Mouse (Mus musculus) lung, postnatal 0 days (tissue): ENCODE measurements at regions not wholly inside any gene's neighbourhood (a gene's known extent, or its start where the extent isn't known, plus 50 kb on each side); places are given as distances from the start of the nearest gene placed in this dataset.

Experiments
- ATAC-seq: fragments of 200-750 bp; cut with Nextera tagmentation; 2 replicates; pipeline ENCODE4 v1.8.0; 2017; ENCODE audit warnings: moderate library complexity
- DNase-seq: peaks from one replicate; pipeline ENCODE4 v3.0.0-alpha.2; 2016; ENCODE audit warnings: low spot score
- H3K27ac ChIP-seq: fragments of 300-500 bp; sonication (generic); 2 replicates; pipeline ENCODE4 v1.5.1; 2014; ENCODE audit warnings: antibody characterized with exemption, mild to moderate bottlenecking, low read length, mixed read lengths
- H3K27me3 ChIP-seq: fragments of 300-500 bp; sonication (generic); replicated peaks from 2 replicates; pipeline ENCODE4 v1.6.1; 2014; ENCODE audit warnings: low read length, mixed read lengths; ENCODE audit not compliant: insufficient read depth
- H3K36me3 ChIP-seq: fragments of 300-500 bp; sonication (generic); 2 replicates; pipeline ENCODE4 v1.6.1; 2014; ENCODE audit warnings: low read length, mixed read lengths; ENCODE audit not compliant: insufficient read depth
- H3K4me1 ChIP-seq: fragments of 300-500 bp; sonication (generic); 2 replicates; pipeline ENCODE4 v1.6.1; 2014; ENCODE audit warnings: antibody characterized with exemption, low read depth, low read length, mixed read lengths; ENCODE audit not compliant: insufficient read depth
- H3K4me2 ChIP-seq: fragments of 300-500 bp; sonication (generic); replicated peaks from 2 replicates; pipeline ENCODE4 v1.6.1; 2014; ENCODE audit warnings: low read depth, mild to moderate bottlenecking, low read length, moderate library complexity, mixed read lengths
- H3K4me3 ChIP-seq: fragments of 300-500 bp; sonication (generic); 2 replicates; pipeline ENCODE4 v1.5.1; 2014; ENCODE audit warnings: low read depth, low read length
- H3K9ac ChIP-seq: fragments of 300-500 bp; sonication (generic); replicated peaks from 2 replicates; pipeline ENCODE4 v1.6.1; 2014; ENCODE audit warnings: low read depth, mild to moderate bottlenecking
- H3K9me3 ChIP-seq: fragments of 300-500 bp; sonication (generic); 2 replicates; pipeline ENCODE4 v1.6.1; 2016; ENCODE audit warnings: low read length, mixed read lengths
- CTCF ChIP-seq: IDR thresholded peaks from 2 replicates; pipeline ENCODE4 v1.5.1; 2016; ENCODE audit warnings: antibody characterized with exemption, mild to moderate bottlenecking
- EP300 ChIP-seq: IDR thresholded peaks from 2 replicates; pipeline ENCODE4 v1.6.1; 2016; ENCODE audit warnings: antibody characterized with exemption, mild to moderate bottlenecking, control low read depth
- WGBS: fragments of 180-500 bp; shearing (Covaris S2); extraction: QIAGEN DNeasy Blood & Tissue Kit; methylation state at CpG from one replicate; pipeline ENCODE4 v1.1.7; 2014; 5-methylcytosine and 5-hydroxymethylcytosine counted together

DNA sequence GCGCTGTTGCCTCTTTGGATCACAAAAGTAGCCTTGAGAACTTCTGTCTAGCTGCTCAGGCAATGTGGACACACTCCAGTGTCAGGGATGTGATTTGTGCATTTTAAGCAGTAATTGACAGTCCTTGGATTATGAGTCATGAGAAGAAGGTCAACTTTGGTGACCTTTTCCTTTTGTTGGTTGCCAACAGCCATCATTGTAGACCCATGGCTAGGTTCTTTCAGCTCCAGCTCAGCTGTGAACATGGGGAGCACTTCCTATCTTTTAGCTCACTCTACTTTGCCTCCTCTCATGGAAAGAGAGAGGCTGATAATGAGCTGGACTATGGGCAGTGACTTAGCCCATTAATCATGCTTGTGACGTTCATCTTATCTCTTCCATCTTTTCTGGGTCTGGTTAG lies 602.8 kb downstream of the Ets1 start:
- H3K27me3 ChIP-seq, result no peaks in the 10 kb centered on the region
- H3K4me2 ChIP-seq, result no peak overlapping the region
- no peak overlapping the region for H3K4me3 ChIP-seq
- H3K9me3 ChIP-seq, result no peaks in the 10 kb centered on the region
- H3K27ac ChIP-seq, result no peak overlapping the region
- no peaks in the 10 kb centered on the region for H3K36me3 ChIP-seq
- ATAC-seq, result no peak
- DNase-seq, result no peak
- no peak overlapping the region for H3K9ac ChIP-seq
- TF ChIP-seq CTCF, result no peak
- TF ChIP-seq EP300, result no peak
- H3K4me1 ChIP-seq, result no peaks in the 10 kb centered on the region
- 51% methylated on average over 2 of the region's 2 CpGs for WGBS

DNA sequence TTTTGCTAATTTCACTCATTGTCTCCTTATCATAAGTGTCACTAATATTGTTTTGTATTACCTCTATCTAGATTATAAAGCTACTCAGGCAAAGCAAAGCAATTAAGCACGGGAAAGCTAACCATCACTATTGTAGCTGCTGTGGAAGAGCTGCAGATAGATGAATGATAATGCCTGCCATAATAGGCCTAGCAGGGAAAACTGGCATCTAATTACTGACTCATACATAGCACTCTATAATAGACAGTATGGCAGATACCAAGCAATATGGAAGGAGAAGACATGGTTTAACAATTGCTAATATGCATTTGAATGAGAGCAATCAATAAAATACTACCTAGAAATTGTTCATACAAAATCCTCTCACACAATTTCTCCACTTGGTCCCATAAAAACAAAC lies 604.5 kb downstream of the Ets1 start:
- no peaks in the 10 kb centered on the region for H3K4me1 ChIP-seq
- no peaks in the 10 kb centered on the region for H3K36me3 ChIP-seq
- no peak overlapping the region for H3K4me3 ChIP-seq
- 52% methylated on average over 1 of the region's 1 CpGs for WGBS
- no peak for ATAC-seq
- no peaks in the 10 kb centered on the region for H3K9me3 ChIP-seq
- no peaks in the 10 kb centered on the region for H3K27me3 ChIP-seq
- DNase-seq, result no peak
- TF ChIP-seq CTCF, result no peak
- no peak for TF ChIP-seq EP300
- no peak overlapping the region for H3K9ac ChIP-seq
- no peak overlapping the region for H3K27ac ChIP-seq
- no peak overlapping the region for H3K4me2 ChIP-seq

DNA sequence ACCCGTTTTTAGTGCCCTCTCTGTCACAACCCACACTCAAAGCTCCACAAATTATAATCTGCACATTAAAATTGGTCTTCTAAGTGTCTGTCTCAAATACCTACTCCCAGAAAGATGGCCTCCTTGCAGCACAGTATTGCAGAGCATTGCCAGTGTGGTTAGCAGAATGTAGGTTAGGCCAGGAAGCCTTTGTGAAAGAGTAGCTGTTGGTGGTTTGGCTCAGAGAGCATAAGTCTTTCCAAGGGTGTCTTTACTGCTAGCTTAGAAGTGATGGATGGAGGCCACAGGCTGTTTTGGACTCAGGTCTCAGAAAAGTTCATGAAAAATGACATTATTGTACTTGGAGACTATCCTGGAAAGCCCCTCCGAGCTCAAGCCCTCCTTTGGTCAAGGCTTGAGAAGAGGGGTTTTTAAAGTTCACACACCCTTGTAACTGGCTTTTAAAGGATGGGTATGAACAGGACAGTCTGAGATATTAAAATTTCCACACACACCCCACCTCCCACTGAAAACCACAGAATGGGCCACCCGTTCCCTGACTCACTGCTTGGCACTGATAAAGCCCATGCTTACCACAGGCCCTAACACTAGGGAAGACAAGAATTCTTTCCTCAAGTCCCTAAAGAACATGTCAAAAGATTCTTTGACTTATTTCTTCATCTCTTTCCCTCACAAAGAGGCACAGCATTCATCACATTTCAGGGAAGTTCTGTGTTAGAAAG lies 605.1 kb downstream of the Ets1 start:
- no peak for DNase-seq
- H3K4me2 ChIP-seq, result no peak overlapping the region
- no peaks in the 10 kb centered on the region for H3K36me3 ChIP-seq
- TF ChIP-seq EP300 (no peak), CTCF (no peak)
- no peaks in the 10 kb centered on the region for H3K27me3 ChIP-seq
- WGBS, result 73% methylated on average over 3 of the region's 3 CpGs
- no peak for ATAC-seq
- no peak overlapping the region for H3K27ac ChIP-seq
- H3K9ac ChIP-seq, result no peak overlapping the region
- H3K4me1 ChIP-seq, result no peaks in the 10 kb centered on the region
- H3K4me3 ChIP-seq, result no peak overlapping the region
- no peaks in the 10 kb centered on the region for H3K9me3 ChIP-seq

DNA sequence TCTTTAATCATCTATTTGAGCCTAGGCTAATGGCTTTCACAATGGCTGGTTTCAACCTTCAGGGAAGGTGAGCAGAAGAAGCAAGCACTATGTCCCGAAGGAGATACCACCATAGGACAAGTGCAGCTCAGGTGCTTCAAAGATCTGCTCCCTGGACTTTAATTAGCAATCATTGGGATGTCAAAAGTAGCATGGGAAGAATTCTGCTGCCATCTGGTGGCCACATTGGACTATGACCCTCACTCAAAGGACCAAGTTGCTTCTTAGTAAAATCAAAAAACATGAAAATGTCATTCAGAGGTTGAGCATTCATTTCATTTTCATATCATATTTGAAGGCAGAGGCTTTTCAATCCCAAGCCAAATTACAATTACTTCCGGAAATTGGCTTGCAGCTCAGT lies 610.9 kb downstream of the Ets1 start:
- Histone ChIP-seq H3K4me2 (no peak overlapping the region), H3K4me3 (no peak overlapping the region), H3K9me3 (no peaks in the 10 kb centered on the region), H3K27ac (no peak overlapping the region), H3K4me1 (no peaks in the 10 kb centered on the region), H3K36me3 (no peaks in the 10 kb centered on the region), H3K9ac (no peak overlapping the region), H3K27me3 (no peaks in the 10 kb centered on the region)
- ATAC-seq (no peak), DNase-seq (peak; percentile 62)
- TF ChIP-seq CTCF (peak; percentile 83), EP300 (no peak)
- whole genome bisulfite sequencing, result 11% methylated on average over 2 of the region's 2 CpGs

GRCm38 (mm10) chr9:33258241-33258640 lies 622.2 kb downstream of the Ets1 start:
- no peaks in the 10 kb centered on the region for H3K27me3 ChIP-seq
- no peak overlapping the region for H3K4me3 ChIP-seq
- no peak for DNase-seq
- no peak overlapping the region for H3K9ac ChIP-seq
- H3K27ac ChIP-seq, result no peak overlapping the region
- H3K9me3 ChIP-seq, result no peaks in the 10 kb centered on the region
- 72% methylated on average over 6 of the region's 6 CpGs for WGBS
- ATAC-seq, result no peak
- H3K36me3 ChIP-seq, result no peaks in the 10 kb centered on the region
- no peak overlapping the region for H3K4me2 ChIP-seq
- no peaks in the 10 kb centered on the region for H3K4me1 ChIP-seq
- TF ChIP-seq CTCF, result no peak
- TF ChIP-seq EP300, result no peak

DNA sequence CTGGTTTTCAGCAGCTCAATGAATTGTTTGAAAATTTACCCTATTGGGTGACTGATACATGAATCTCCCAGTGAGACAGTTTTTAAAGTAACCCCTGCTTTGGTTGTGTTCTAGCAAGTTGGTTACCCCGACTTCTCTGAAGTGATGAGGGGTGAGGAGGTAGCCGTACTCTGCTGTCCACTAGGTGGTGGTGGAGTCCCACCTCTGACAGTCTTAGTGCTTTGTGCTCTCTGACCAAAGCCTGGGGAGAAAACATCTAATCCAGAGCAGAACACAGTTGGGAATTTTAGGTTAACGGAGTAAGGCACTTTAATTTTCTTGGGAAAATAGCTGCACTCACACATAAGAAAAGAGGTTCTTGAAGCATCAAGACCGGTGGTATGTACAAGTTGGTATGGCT lies 624.1 kb downstream of the Ets1 start:
- Histone ChIP-seq H3K9me3 (no peaks in the 10 kb centered on the region), H3K4me3 (no peak overlapping the region), H3K27ac (no peak overlapping the region), H3K27me3 (no peaks in the 10 kb centered on the region), H3K9ac (no peak overlapping the region), H3K36me3 (no peaks in the 10 kb centered on the region), H3K4me1 (no peaks in the 10 kb centered on the region), H3K4me2 (no peak overlapping the region)
- ATAC-seq (no peak), DNase-seq (peak; percentile 50)
- TF ChIP-seq CTCF, result peak; percentile 79
- no peak for TF ChIP-seq EP300
- WGBS, result 25% methylated on average over 4 of the region's 4 CpGs

- no peak for TF ChIP-seq EP300
- TF ChIP-seq CTCF, result no peak
- no peaks in the 10 kb centered on the region for H3K27me3 ChIP-seq
- H3K9ac ChIP-seq, result no peak overlapping the region
- no peaks in the 10 kb centered on the region for H3K4me1 ChIP-seq
- H3K9me3 ChIP-seq, result no peaks in the 10 kb centered on the region
- H3K36me3 ChIP-seq, result no peaks in the 10 kb centered on the region
- no peak overlapping the region for H3K27ac ChIP-seq
- no peak overlapping the region for H3K4me2 ChIP-seq
- 85% methylated on average over 5 of the region's 5 CpGs for WGBS
- no peak overlapping the region for H3K4me3 ChIP-seq
- ATAC-seq, result no peak
- no peak for DNase-seq
Observed at GRCm38 (mm10) chr9:33289381-33289780, 653.4 kb downstream of the Ets1 start.
